Mouse (Mus musculus) central nervous system, embryonic 14 days (tissue): ENCODE results near the gene Nme9. TPM values are rescaled to one million over a fixed set of nuclear protein-coding genes. Genes with fewer than 3 reads are reported as not detected.

ENCODE experiments used
- polyA plus RNA-seq: library from polyadenylated mRNA; depleted of rRNA; stranded (reverse); fragments of >200 nt; gene quantifications from 2 replicates; pipeline ENCODE4 v1.2.3, GENCODE M21; 2012; rRNA removed

Nme9 gene
- 0.39 and 0.68 TPM in 2 replicates for polyA plus RNA-seq

GRCm38 (mm10) chr9:99451161-99451560 lies at the start of gene Nme9:
TSS of gene Nme9 (plus strand) at chr9:99451475.

GRCm38 (mm10) chr9:99437031-99437764 lies 14.1 kb upstream of the Nme9 start, which contains the start of gene Mras:
TSS of gene Mras (minus strand) at chr9:99437381.

Other genes starting within 250 kb of the Nme9 start
- gene Faiml, start 214.2 kb upstream of the Nme9 start, polyA plus RNA-seq, result not detected in 2 replicates
- gene Cep70, start 208.1 kb upstream of the Nme9 start, polyA plus RNA-seq, result 36.4 and 40.8 TPM in 2 replicates
- 0.48 and 0.70 TPM in 2 replicates for gene Esyt3, start 92.9 kb upstream of the Nme9 start, polyA plus RNA-seq
- gene Mras, start 14.1 kb upstream of the Nme9 start, polyA plus RNA-seq, result 58.1 and 68.4 TPM in 2 replicates
- 47.9 and 49.8 TPM in 2 replicates for gene Armc8, start 117.4 kb downstream of the Nme9 start, polyA plus RNA-seq
- gene Dbr1, start 124.3 kb downstream of the Nme9 start, polyA plus RNA-seq, result 19.8 and 20.7 TPM in 2 replicates
- gene A4gnt, start 161.0 kb downstream of the Nme9 start, polyA plus RNA-seq, result not detected in 2 replicates
- gene Dzip1l, start 178.0 kb downstream of the Nme9 start, polyA plus RNA-seq, result 7.1 and 8.5 TPM in 2 replicates